Comparison of ENCODE assay signal across 18 mouse cellular contexts in the genomic region with DNA sequence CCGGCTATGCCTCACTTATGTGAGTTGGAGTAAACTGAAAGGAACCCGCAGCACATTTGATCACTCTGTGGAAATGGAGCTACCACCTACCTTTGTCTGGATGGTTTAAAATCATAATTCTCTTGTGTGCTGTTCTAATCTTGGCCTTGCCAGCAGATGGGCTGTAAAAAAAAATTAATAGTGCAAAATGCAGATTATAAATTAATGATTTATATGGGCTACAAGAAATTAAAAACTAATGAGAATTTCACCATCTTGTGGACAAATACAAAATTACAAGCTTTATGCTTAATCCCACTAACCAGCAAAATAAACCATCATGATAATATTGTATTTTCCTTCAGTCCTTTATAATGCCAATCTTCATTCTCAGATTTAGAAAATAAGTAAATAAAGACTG. TPM values are rescaled to one million over a fixed set of nuclear protein-coding genes. Genes with fewer than 3 reads are reported as not detected.
DNase-seq lines count a peak whose midpoint lies in the region; ATAC-seq and TF ChIP-seq lines count a peak whose summit lies in the region.
"Had no signal": no experiment of that assay in that cellular context is flagged by ENCODE, and none has a peak within 500 bp of the region (broad histone marks: within the 10 kb centered on the region; RNA-seq: fewer than 3 reads in every experiment).

No protein-coding gene starts in this region.

- no peak overlapping the region for H3K27ac ChIP-seq in heart, postnatal 0 days (ENCODE audit: low read depth)
- no peak overlapping the region for H3K27ac ChIP-seq in left cerebral cortex, adult 2 months
- H3K27ac ChIP-seq: embryonic facial prominence, embryonic 10.5 days; limb, embryonic 13.5 days; liver, embryonic 14.5 days had no signal

- no peaks in the 10 kb centered on the region for H3K27me3 ChIP-seq in heart, postnatal 0 days (ENCODE audit: control insufficient read depth, insufficient read depth, low read length)
- no peaks in the 10 kb centered on the region for H3K27me3 ChIP-seq in E14TG2a.4 (ENCODE audit: insufficient read depth, low read length)
- H3K27me3 ChIP-seq: limb, embryonic 13.5 days had no signal

- intact Hi-C loops in left cerebral cortex, adult 2 months (cut with DNase I), result loop anchor here (5.0 kb wide), 1 partner anchor 698 kb away; no protein-coding TSS in a partner anchor

- no peak for TF ChIP-seq POLR2A in brain, embryonic 14.5 days (IDR thresholded peaks at IDR 0.05; ENCODE audit: borderline replicate concordance, extremely low read depth, insufficient read depth, insufficient read length, poor library complexity, severe bottlenecking)

- no peak overlapping the region for H3K9ac ChIP-seq in heart, postnatal 0 days (replicated peaks; ENCODE audit: low read depth, low read length)
- H3K9ac ChIP-seq: limb, embryonic 13.5 days; liver, embryonic 14.5 days had no signal

- peak; percentile 20; the same call in 1 of the 2 replicates for TF ChIP-seq CTCF in heart, postnatal 0 days (IDR thresholded peaks at IDR 0.05; ENCODE audit: low read depth)
- TF ChIP-seq CTCF in left cerebral cortex, adult 2 months (IDR thresholded peaks at IDR 0.05), result peak; percentile 53
- peak; percentile 23 for TF ChIP-seq CTCF in E14TG2a.4 (conservative IDR thresholded peaks at IDR 0.05; ENCODE audit: low read length)
- no peak for TF ChIP-seq CTCF in brain, embryonic 14.5 days (IDR thresholded peaks at IDR 0.05; ENCODE audit: borderline replicate concordance, extremely low read depth, insufficient read depth, insufficient read length)

- DNase-seq in heart, postnatal 0 days (ENCODE audit: low spot score), result no peak
- no peak for DNase-seq in heart, adult 8-10 months (ENCODE audit: low spot score)
- DNase-seq in left cerebral cortex, adult 2 months (ENCODE audit: extremely low spot score in 1 of 2, low spot score in 2 of 2), result no peak
- no peak for DNase-seq in left cerebral cortex, adult 11 months (ENCODE audit: low spot score)
- DNase-seq in brain, embryonic 14.5 days (ENCODE audit: low read depth), result peak; percentile 50
- no peak for DNase-seq in thymus, postnatal 0 days (ENCODE audit: low spot score)
- DNase-seq: adrenal gland, adult 2 months; cerebellum, adult 11-12 months; gastrocnemius, postnatal 10 days; heart, postnatal 10 days; kidney, adult 8-10 months; kidney, postnatal 36 days; right cerebral cortex, adult 18-20 months had no signal

- 0 out of 2 replicates have a peak, but pooled peaks cover 11% of the 10 kb centered on the region for H3K36me3 ChIP-seq in heart, postnatal 0 days (replicated peaks; ENCODE audit: control insufficient read depth, insufficient read depth, low read length)
- H3K36me3 ChIP-seq in E14TG2a.4 (ENCODE audit: insufficient read depth, low read length), result no peaks in the 10 kb centered on the region
- H3K36me3 ChIP-seq: limb, embryonic 13.5 days had no signal

- H3K9me3 ChIP-seq in heart, postnatal 0 days (replicated peaks; ENCODE audit: control insufficient read depth, low read length), result no peaks in the 10 kb centered on the region
- H3K9me3 ChIP-seq in E14TG2a.4 (ENCODE audit: low read length), result no peaks in the 10 kb centered on the region
- H3K9me3 ChIP-seq: embryonic facial prominence, embryonic 10.5 days; limb, embryonic 13.5 days had no signal

- no peak overlapping the region for H3K4me2 ChIP-seq in heart, postnatal 0 days (ENCODE audit: low read depth, low read length)
- H3K4me2 ChIP-seq: limb, embryonic 13.5 days had no signal

- TF ChIP-seq EP300 in heart, postnatal 0 days (IDR thresholded peaks at IDR 0.05; ENCODE audit: low read depth), result no peak

- 95% methylated on average over 2 of the region's 2 CpGs for WGBS in heart, postnatal 0 days

- no peak for ATAC-seq in heart, postnatal 0 days (ENCODE audit: insufficient read depth, low read depth)
- ATAC-seq: hindbrain, embryonic 16.5 days had no signal

- no peaks in the 10 kb centered on the region for H3K4me1 ChIP-seq in heart, postnatal 0 days (ENCODE audit: control insufficient read depth, insufficient read depth)
- H3K4me1 ChIP-seq in E14TG2a.4 (replicated peaks; ENCODE audit: low read depth, low read length), result no peaks in the 10 kb centered on the region
- H3K4me1 ChIP-seq: embryonic facial prominence, embryonic 10.5 days; limb, embryonic 13.5 days had no signal

- H3K4me3 ChIP-seq in heart, postnatal 0 days (ENCODE audit: low read depth, low read length), result no peak overlapping the region
- H3K4me3 ChIP-seq in left cerebral cortex, adult 2 months, result no peak overlapping the region
- no peak overlapping the region for H3K4me3 ChIP-seq in E14TG2a.4 (replicated peaks; ENCODE audit: low read length)
- H3K4me3 ChIP-seq: embryonic facial prominence, embryonic 10.5 days; limb, embryonic 13.5 days had no signal

RNA-seq across cellular contexts. Expression of gene Dnajc15, which starts 34.8 kb away (rescaled TPM):
- total RNA-seq in heart, postnatal 0 days (2014; rRNA removed; ENCODE audit: low replicate concordance), result 9.9 and 17.2 TPM in 2 replicates
- 241 and 268 TPM in 2 replicates for polyA plus RNA-seq in heart, postnatal 0 days (2015; fragmentation: Nextera tagmentation; extraction: Ambion mirVana)
- 100 to 1,000 TPM; 233 to 306 (median 274) TPM for total RNA-seq in heart, adult 8-10 months (2022)
- 10 to 100 TPM; 66.7 to 72.8 TPM for total RNA-seq in left cerebral cortex, adult 2 months (2021)
- 14.2 and 15.5 TPM in 2 replicates for polyA plus RNA-seq in brain, embryonic 14.5 days (2012; rRNA removed)
- 263 and 298 TPM in 2 replicates for polyA plus RNA-seq in thymus, postnatal 0 days (2015; fragmentation: Nextera tagmentation; extraction: Ambion mirVana)
